Mouse (Mus musculus): ENCODE data around the gene Cwf19l1. TPM values are rescaled to one million over a fixed set of nuclear protein-coding genes. Genes with fewer than 3 reads are reported as not detected.

The Cwf19l1 gene
- polyA plus RNA-seq, 1 experiment from 2014 or later = 37.6 TPM

DNA sequence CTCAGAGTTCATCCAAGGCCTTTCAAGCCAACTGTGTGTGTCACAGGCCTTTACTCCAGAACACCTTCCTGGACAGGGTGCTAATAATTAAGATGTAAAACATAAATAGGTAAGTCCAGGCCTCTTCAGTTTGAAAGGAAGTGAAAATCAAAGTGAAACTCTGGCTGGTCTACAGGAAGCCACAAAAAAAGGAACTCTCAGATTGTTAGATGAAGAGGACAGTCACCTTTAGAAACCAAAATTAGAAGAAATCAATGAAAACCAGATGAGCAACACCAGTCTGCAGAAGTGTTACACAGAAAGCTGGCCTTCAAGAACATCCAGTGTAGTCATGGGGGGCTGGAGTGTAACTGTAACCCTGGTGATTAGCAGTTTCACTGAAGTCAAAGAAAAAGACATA, 17.9 kb downstream of the Cwf19l1 start:
- DNase-seq (ENCODE audit: low spot score) = no peak

DNA sequence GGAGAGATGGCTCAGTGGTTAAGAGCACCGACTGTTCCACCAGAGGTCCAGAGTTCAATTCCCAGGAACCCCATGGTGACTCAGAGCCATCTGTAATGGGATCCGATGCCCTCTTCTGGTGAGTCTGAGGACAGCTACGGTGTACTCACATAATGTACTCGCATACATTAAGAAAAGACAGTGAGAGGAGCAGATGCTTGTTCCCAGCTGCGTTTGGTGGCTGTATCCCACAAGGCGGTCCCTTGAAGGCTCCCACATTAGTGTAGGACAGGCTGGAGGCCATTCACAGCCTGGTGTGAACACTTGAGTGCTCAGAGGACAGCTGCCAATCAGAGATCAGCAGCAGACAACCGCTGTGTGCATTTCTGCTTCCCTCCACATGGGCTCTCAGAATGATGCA, 24.0 kb downstream of the Cwf19l1 start:
- DNase-seq (ENCODE audit: low spot score) = peak; percentile 19

DNA sequence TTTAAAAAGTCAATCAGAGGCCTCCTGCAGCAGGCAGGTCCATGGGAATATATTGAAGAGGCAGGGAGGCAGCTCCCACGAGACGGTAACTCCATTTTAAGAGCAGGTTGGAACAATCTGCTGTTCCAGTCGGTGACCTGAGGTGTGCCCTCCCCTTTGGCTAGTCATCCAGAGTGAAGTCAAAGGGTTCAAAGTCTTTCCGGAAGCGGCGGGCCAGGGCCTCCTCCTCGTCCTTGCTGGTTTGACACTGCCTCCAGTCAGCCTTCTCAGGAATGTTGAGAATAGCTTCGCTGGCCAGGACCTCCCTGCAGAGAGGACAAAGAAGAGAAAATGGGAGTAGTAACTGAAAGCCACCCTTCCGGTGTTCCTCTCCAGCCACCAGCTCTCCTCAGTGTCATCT, 25.3 kb downstream of the Cwf19l1 start:
- no peak for DNase-seq (ENCODE audit: low spot score)

DNA sequence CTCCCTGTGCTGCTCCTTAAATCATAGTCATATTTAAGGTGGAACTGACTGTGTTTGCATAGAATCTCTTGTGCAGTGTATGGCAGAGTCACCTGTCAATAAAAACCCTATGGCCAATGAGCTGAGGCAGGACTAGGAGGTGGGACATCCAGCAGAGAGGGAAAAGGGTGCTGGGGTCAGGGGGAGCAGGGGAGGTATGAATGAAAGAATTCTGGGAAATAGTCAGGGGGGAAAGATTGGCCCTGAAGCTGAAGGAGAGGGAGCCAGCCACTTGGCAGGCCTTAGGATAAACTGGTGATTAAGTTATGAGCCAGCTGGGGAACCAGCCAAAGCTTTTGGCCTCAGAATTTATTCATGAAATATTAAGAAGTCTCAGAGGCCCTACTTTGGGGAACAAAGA, 26.7 kb downstream of the Cwf19l1 start:
- no peak for DNase-seq (ENCODE audit: low spot score)

DNA sequence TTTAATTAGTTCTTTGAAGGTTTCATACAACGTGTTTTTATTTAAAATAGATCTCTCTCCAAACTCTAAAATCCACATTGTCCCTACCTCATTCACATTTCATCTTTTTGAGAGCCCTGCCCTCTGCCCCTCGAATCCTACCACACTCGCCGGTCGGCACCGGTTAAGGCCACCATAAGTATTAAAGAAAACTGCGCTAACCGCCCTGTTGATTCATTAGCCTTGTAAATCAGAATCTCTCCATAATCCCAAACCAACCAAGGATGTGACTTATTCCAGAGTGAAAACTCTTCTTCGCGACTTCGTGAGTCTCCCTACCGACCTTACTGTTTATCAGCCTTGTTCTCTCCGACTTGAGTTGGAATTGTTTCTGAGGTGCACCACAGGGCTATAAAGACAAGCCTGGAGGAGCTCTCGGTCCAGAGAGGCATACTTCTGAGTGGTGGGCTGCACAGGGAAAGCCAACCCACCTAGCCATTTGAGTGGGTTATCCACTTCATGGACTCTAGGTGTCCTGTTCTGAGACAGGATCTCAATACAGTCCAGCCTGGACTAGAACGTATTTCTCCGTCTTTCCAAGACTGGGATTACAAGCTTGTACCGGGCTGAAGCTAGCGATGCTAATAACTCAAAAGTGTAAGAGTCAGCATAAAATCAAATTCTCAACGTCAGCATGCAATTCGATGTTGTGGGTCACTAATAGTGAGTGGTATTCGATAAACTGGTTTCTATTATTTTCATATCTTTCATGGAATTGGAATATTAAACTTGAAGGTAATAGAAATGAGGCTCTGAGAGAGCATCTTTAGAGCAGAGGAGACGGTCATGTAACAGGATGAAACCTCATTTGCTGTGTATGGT, 27.8 kb downstream of the Cwf19l1 start:
- peak; percentile 11 for DNase-seq (ENCODE audit: low spot score)

DNA sequence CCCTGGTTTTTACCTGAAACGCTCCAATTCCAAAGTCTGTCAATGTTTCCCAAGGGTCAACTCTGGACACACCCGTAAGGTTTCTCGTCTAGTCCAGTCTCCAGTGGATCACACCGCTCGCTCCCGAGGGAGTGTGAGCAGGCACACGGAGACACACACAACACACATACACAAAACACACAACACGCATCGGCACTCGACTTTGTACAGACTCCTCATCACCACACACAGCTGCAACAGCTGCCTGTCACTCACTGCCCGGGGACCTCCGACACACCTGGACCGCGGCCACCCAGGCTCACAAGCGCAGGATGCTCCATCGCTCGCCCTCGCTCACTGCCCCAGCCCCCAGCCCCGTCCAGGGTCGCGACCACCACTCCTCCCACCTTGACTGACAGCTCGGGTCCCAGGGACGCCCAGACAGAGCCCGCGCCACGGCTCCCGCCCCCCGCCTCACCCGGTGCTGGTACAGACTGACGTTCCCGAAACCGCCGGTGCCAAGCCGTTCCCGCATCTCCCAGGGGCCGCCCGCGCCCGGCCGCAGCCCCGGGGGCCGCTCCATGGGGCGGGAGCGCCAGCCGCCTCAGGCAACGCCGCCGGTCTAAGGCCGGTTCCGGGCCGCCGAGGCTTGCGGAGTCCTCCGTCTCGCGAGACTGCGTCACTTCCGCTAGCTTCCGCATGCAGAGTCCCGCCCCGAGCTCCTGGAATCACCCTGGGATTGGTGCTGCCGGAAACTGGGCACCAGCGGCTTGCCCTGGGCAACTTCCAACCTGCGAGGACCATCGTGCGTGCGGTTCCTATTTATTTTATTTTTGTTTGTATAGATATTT, 28.6 kb downstream of the Cwf19l1 start, which contains the start of gene Chuk:
Gene Chuk, minus strand, starts transcription at position 650 of the 830 bp plus-strand sequence.
- peak; percentile 96 for DNase-seq (ENCODE audit: low spot score)

DNA sequence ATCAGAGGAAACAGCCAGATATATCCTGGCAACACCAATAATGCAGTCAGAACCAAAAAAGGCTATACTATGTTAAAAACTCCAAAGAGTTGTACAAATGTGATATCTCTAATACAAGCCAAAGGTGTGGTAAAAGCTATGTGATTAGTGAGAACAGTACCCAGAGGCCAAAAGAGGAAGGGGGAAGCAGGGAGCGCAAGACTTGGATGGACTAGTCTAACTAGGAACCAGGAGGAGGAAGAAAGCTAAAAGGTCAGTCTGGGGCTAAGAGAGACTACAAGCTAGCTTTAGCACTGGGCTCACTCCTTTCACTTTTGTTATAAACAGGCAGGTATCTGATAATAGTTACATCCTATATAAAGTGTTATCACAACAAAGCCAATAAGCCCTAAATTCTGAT, 31.3 kb downstream of the Cwf19l1 start:
- DNase-seq (ENCODE audit: low spot score) = no peak

DNA sequence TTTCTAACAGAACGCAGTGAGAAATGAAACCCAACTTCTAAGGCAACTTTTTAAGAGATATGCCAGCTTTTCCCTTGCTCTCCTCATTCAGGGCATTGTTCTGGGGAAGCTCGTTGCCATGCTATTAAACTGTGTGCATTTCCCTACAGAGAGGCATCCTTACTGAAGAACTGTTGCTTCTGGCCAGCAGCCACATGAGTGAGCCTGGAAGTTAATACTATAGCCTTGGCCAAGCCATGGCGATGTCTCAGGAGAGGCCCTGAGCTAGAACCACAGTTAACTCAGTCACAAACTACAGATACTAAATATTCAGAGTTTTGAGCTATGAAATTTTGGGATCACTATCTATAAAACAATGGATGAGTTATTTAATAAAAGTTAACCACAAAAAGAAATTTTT, 32.7 kb downstream of the Cwf19l1 start:
- no peak for DNase-seq (ENCODE audit: low spot score)

DNA sequence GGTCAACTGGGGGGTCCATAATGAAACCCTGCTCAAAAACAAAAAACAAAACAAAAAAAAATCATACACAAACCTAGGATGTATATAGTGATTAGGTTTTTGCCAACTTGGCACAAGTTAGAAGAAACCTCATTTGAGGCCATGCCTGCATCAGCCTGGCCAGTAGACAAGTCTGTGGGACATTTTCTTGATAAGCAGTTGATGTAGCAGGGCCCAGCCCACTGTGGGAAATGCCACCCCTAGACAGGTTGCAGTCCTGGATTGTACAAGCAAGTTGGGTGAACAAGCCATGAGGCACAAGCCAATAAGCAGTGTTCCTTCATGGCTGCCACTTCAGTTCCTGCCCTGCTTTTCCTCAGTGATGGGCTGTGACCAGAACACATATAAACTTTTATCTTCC, 34.8 kb downstream of the Cwf19l1 start:
- no peak for DNase-seq (ENCODE audit: low spot score)

DNA sequence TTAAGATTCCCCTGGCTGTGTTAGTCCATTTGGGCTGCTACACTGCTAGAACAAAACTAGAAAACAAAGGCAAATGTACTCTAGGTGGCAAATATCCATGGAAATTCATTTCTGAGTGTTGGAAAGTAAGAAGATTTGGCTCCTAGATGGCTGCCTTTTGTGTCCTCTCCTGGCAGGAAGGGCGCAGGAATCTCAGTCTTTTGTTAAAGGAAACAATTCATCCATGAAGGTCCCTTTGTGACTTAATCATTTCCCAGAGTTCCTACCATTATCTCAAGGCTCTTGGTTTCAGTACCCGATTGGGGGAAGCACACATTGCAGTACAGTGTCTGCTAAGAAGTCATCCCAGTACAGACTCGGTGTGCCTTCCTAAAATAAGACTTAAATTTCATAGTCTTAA, 49.4 kb downstream of the Cwf19l1 start:
- DNase-seq (ENCODE audit: low spot score) = no peak

DNA sequence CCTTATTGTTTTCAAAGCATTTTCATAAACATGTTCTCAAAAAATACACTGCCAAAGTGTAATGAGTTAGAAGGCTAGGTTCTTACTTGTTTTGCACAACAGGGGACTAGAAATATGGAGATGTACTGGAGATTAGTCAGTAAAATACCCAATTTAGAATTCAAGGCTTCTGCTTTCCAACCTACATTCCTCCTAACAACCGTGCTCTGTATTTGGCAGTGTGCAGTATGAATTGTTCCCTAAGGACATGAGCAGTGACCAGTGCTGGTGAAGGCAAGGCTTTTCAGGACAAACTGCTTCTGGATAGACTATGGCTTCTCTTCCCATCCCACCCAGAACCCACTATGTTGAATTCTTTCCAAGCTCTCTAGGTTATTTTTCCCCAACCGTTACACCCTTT, 54.8 kb downstream of the Cwf19l1 start:
- DNase-seq (ENCODE audit: low spot score) = no peak

DNA sequence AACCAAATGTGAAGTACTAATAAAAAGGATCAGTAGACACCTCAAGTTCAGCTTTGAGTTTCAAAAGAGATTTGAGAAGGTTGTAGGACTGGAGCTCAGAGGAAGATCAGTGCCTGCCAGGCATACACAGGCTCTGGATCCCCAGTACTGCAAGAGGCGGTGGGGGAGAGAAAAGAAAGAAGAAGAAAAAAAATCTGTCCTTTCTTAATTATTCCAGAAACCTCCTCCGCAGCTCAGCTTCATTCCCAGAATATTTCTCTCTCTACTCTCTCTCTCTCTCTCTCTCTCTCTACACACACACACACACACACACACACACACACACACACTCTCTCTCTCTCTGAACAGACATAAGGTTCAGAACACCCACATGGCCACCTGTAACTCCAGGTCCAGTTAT, 55.7 kb downstream of the Cwf19l1 start:
- no peak for DNase-seq (ENCODE audit: low spot score)

DNA sequence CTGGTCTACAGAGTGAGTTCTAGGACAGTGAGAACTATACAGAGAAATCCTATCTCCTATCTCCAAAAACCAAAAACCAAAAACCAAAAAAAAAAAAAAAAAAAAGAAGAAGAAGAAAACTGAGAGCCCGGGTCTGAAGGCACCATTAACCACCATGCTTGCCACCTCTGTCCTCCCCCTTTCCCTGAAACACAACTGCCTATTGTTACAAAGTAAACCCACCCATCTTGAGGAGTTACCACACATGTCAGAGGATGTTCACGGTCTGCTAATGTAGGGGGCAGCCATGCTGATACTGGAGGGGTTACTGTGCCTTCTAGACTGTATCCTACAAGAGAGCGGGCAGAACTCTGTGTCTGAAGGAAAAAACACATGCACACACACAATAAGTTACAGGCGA, 58.7 kb downstream of the Cwf19l1 start:
- DNase-seq (ENCODE audit: low spot score) = no peak

DNA sequence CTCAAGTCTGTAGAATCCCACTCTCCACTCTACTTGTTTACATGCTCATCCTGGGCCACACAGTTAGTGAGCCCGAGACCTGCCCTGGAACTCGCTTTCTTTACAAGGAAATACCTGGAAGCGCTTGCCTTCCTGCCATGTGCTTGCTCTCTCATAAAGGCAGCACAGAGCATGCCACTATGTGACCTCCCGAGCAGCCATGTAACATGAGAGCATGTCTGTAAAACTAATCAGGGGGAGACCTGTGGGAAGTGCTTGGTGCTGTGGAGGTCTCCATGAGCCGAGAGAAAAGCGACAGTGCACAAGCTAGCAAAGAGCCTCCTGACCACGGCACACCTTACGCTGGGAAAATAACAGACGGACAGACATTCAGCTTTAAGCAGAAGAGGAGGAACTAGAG, 59.2 kb downstream of the Cwf19l1 start:
- DNase-seq (ENCODE audit: low spot score) = no peak

DNA sequence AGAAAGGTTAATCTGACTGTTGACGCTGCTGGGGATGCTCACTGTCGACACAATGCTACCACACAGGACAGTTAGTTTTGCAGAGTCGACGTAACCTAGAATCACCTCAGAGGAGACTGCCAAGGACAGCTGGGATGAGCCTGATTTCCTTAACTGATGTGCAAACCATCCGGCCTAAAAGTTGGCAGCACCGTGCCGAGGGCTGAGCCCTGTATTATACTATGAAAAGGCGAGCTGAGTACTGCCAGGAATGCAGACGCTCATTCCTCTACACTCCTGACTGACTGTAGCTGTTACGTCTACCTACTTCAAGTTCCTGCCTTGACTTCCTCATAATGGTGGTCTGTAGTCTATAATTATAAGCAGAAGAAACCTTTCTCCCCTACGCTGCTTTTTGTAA, 60.7 kb downstream of the Cwf19l1 start:
- DNase-seq (ENCODE audit: low spot score) = no peak

DNA sequence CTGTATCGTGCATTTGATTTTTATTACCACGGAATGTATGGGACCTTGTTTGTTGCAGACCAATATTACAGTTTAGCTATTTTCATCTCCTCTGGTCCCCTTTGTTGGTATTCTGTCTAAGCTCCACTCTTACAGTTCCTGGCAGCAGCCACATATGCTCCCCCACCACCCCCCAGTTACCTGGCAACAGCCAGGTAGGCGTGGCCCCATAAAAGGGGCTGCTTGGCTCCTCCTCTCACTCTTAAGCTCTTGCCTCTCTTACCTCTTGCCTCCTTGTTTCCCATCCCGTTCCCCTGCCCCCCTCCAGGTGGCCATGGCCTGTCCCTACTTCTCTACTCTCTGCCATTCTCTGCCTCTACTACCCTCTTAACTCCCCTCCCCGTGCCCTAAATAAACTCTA, 64.5 kb downstream of the Cwf19l1 start:
- DNase-seq (ENCODE audit: low spot score) = no peak

DNA sequence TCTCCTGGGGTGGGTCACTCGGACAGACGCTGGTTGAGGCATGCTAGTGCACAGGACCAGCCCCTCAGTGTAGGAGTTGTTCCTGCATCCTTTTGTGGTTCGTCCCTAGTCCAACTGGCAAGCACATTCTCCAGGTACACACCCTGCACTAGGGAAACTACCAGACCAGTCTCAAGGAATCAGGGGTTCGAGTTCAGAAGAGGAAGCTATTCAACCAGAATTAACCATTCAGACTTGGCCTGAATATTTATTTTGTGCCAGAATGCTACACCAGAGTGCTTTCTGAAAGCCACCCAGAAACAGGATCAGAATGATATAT, 65.8 kb downstream of the Cwf19l1 start:
- no peak for DNase-seq (ENCODE audit: low spot score)

DNA sequence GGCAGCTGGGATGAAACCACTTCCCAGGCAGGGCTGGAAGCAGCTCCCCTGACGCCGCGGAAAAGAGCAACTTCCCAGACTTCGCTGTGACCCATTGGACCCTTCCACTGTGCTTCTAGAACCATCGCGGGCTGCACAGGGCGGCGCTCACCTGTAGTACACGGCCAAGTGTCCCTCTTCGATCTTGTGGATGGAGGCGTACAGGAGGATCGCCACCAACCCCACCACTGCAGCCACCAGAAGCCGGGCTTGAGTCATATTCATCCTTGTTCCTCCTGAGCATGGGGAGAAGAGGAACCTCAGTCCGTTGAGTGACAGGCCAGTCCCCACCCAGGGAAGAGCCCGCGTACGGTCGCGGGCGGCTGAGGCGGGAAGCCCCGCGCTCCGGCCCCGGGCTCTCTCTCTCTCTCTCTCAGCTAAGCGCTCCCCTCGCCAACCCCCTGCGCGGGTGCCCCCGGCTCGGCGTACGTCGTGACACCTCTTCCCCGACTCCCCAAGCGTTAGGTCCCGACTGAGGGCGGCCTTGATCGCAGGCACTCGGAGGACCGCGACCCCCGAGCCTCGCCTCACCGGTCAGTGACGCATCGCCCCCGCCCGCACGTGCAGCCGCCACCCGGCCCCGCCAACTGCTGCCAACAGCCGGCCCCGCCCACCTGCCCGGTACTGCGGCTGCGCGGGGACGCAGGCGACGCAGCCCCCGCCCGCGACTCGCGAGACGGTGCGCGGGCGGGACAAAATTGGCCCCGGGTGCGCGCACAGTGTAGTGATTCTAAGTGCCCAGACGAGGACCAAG, 66.4 kb downstream of the Cwf19l1 start, which contains the start of gene Erlin1:
Gene Erlin1, minus strand, starts transcription at position 665 of the 793 bp plus-strand sequence.
- DNase-seq (ENCODE audit: low spot score) = peak; percentile 85

DNA sequence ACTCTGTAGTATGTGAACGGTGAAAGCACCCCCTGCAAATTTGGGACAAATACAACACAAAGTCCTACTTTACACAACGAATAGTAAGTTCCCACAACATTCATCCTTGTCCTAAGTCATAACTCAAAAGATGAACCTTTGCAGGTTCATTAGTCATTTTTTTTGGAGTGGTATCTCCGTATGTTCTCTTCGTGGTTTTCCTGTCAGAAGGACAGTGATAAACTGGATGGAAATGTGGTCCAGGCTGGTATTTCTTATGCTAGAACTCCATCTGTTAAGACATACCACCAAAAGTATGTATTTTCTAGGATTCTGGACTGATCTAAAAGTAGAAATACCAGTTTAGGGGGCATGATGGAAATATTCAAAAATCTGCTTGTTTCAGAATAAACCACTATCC, 67.4 kb downstream of the Cwf19l1 start:
- DNase-seq (ENCODE audit: low spot score) = no peak

DNA sequence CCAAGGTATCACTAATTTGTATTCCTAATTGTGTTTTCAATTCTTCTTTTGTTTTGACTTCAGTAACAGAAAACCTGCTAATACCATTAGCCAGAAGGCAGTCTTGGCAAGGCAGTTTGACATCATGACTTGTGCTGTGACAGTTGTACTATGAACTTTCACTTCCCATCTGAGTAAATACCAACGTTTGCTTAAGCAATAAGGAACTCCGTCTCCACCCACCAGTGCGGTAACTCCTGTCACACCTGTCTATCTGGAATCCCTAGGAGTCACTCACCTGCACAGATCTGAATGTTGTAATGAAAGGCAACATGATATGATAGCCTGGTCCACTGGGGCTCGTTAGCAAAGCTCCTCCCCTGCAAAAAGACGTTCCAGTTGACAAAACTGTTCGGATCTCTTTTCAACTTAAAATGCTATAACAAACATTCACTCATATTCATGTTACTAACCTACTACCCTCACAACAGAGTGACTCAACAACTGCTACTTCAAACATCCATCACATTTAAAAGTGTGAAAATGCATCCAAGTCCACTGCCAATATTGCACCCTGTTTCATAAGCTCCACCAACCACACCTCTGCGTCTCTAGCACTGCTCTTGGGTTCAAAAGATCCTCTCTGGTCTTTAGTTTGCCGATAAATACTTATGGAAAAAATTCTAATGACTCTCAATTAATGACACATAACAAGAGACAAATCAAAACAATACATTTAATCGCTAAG, 68.2 kb downstream of the Cwf19l1 start:
- no peak for DNase-seq (ENCODE audit: low spot score)

DNA sequence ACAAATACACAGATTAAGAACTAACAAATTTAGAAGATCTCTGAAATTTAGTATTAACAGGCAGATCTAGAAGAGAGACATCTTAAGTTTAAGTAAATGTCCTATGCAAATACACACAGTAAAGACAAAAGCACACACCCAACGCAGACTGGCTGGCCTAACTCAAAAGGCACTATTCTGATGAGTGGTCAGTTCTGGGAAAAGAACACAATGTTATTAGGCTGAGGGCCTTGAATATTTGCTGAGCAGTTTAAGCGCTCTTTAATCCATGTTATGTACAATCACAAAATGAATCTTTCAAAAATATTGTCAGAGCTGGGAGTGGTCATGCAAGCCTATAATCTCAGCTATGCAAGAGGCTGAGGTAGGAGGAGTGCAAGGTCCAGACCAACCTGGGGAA, 70.9 kb downstream of the Cwf19l1 start:
- DNase-seq (ENCODE audit: low spot score) = no peak
